Mouse (Mus musculus): Measurements from ENCODE around the gene Ncoa4.
A peak's percentile ranks its signal among the peaks of the same experiment; 100 is the strongest.
"Not testable (repeated sequence)": the region's sequence is repeated elsewhere in the genome, so short reads cannot be mapped to it uniquely, and the experiment has no call there.

Gene Ncoa4

DNA sequence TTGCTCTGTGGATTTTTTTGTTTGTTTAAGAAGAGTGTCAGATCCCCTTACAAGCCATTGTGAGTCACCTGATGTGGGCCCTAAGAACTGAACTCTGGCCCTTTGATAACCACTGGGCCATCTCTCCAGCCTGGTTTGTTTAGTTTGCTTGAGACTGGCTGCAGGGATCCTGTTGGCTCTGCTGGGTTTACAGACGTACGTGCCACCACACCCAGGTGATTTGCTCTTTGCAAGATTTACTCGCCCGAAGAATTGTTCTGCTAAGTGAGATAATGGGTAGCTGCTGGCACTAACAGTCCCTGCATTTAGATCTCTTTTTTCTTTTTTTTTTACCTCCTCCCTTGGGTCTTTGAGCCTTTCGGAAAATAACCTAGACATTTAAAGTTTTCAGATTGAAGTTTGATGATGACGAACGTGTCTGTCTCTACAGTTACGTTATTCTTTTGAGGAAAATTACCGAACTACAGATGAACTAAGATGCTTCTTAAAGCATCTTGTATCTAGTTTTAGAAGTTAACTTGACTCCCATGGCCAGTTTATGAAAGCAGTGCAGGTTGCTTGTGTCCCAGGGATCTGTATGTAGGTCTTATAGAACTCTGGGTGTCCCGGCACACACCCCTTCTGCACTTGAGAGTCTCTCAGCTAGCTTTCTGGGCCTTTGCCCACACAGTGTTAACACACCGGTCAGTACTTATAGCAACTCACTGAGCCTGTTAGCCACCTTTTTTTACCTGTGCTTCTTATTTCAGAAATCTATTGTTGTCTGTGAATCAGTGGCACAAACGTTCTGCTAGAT, 1.6 kb downstream of the Ncoa4 start:
- DNase-seq (ENCODE audit: low spot score) = no peak

DNA sequence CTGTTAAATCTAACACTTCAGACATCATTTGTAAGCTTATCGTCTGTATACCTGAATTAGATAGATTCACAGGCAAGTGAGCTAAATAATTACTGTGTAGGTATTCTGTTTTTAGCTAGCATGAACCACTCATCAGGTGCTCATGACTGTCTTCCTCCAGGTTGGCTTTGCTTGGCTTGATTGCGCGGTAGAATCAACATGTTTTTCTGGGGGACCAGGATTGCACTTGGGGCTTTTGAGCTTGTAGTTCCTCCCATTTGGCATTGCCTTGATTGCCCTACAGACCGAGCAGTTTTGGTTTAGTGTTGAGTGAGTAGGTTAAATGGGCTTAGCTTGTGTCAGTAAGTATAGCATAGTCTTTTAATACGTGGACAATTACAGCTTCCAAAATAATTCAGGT, 2.6 kb downstream of the Ncoa4 start:
- no peak for DNase-seq (ENCODE audit: low spot score)

DNA sequence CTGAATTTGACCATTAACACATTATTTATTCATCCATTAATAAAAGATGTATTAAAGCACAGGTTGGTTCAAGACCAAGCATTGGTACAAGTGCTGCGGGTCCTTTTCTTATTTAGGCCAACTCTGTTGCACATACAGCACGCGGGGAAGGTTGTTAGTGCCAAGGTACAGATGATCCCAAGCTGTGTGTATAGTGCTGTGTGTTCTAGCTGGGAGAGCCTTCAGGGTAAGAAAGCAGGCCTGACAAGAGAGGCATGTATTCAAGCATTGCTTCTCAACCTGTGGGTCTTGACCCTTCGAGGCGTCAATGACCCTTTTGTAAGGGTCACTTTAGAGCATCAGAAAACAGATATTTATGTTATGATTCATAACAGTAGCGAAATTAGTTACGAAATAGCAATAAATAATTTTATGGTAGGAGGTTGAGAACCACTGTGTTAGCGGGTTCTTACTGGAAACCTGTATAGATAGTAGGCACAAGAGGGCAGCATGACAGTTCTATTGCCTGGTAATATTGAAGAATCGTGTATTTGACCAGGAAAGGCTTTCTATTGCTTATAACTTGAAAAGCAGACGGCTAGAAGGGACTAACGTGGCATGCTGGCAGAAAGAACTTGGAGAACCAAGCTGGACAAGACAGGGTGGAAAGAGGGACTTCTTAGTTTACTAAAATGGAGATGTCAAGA, 3.7 kb downstream of the Ncoa4 start:
- no peak for DNase-seq (ENCODE audit: low spot score)

DNA sequence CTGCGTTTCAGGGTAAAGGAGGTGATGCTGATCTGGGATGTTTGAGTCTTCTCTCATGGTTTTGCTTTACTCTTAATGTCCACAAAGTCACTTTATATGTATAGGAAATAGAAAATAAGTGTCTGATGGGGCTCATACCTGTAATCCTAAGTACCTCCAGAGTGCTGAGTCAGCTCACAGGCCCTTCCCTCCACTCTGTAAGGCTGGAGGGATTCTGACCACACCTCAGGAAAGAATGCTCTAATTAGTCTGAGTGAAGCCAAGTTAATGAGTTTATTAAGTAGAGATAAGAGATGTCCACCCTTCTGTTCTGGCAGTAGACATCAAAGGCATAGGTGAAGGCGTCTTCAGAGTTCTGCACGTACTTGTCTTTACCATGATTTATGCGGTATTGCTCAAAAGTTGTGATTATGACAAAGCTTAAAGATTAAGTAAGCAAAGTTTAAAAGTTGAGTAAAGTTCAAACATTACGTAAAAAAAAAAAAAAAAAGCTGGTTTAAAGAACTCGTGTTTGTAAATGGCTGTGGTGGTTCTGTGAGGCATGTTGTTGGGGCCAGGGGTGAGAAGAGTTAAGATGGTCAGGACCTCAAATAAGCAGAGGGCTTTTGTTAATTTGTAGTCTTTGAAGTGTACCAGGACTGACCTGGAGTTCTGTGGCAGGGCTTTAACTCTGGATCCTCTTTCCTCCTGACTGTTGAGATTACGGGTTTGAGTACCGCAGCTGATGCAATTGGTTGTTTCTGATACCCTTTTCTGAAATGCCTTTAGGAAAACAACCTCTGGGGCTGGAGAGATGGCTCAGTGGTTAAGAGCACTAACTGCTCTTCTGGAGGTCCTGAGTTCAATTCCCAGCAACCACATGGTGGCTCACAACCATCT, 4.7 kb downstream of the Ncoa4 start:
- DNase-seq (ENCODE audit: low spot score) = no peak

DNA sequence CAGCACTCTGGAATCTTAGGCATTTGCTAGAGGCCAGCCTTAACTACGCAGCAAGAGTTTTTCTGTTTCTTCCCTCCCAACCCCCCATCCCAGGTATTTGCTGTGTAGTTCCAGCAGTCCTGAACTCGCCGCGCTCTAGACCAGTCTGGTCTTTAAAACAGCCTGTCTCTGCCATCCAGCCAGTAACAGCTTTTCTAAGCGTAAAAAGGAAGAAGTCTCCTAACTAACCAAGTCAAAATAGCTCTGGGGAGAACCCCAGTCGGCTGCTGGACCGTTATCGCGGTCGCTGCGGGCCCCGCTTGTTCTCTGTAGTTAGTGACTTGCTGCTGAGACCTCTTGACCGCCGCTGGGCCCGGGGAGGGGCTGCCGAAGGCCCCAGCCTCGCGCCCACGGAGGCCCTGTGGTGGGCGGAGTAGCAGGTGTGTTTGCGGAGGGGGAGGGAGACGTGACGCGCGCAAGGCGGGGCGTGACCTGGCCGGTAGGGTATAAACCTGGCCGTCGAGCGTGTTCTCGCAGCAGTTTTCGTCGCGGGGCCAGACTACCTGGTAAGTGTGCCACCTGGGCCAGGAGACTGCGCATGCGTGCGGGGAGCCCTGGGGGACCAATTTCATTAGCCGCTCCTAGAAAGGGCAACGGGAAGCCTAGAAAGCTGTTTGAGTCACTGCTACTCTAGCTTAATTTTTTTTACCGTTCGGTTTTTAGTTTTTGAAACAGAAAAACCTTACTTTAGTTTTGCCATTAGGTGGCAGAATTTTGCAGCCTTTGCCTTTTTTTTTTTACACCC, 5.8 kb downstream of the Ncoa4 start:
- DNase-seq (ENCODE audit: low spot score) = peak; percentile 79

DNA sequence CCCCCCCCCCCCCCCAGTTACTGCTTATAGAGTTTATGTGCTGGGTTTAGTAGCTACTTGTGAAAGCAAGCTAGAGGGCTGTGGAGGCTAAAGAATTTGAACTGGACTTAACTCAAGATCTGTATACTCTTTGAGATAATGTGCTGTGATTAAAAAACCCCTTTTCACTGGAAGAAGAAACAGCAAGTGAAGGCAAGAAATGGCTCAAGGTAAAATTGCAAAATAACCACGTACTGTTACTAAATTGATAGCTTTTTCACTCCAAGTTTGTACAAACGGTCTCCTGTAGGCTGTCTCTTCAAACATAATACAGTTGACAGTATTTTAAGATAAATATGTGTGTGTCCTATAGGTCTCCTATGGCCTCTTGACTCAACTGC, 6.4 kb downstream of the Ncoa4 start:
- no peak for DNase-seq (ENCODE audit: low spot score)

DNA sequence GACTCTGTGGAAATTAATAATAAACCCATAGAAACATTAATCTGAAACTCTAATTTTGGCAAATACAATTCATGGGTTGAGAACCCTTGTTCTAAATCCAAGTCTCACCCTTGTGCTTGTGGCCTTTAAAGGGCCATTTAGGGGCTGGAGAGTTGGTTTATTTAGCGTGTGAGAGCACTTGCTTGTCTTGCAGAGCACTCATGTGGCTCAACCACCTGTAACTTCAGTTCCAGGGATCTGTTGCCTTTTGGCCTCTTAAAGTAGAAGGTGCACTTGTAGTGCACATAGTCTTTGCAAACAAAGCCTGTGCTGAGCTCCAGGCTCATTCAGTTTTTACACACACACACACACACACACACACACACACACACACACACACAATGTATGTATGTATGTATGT, 7.2 kb downstream of the Ncoa4 start:
- DNase-seq (ENCODE audit: low spot score) = no peak

DNA sequence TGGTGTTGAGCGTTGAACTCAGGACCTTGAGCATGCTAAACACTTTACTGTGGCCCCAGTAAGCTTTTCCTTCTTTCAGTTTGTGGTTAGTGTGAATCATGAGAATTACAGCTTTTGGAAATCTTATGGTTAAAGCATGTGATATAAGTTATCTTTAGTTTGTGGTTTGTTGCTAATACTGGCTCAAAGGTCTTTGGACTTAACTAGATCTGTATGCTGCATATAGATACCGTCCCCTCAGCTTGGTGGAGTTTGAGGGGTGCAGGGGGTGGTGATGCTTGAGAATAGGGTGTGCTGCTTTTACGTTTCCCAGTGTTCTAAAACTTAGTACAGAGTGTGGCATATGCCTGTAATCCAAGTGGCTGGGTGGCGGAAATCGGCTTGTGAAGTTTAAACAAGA, 7.7 kb downstream of the Ncoa4 start:
- no peak for DNase-seq (ENCODE audit: low spot score)

DNA sequence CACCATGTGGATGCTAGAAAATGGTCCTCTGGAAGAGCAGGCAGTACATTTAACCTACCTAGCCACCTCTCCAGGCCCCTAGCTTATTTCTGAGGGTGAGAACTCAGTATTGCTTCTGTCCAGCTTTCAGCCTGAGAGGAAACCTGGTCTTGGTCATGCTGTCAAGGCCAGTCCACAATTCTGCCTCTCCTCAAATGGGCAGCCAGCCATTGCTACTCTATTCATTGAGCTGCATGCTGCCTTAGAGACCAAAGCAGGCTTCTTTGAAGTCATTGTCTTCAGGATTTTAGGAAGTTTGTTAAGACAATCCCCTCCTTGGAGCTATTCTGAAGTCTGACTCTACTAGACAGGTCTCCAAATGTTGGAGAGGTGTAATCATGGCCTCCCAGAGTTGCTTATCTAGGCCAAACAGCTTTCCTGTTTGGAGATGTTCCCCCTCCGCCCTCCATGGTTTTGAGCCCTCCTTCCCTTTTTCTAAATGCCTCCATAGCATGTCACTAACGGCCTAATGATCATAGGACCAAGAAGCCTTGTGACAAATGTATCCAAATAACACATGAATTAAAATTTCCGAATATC, 9.1 kb downstream of the Ncoa4 start:
- DNase-seq (ENCODE audit: low spot score) = no peak

DNA sequence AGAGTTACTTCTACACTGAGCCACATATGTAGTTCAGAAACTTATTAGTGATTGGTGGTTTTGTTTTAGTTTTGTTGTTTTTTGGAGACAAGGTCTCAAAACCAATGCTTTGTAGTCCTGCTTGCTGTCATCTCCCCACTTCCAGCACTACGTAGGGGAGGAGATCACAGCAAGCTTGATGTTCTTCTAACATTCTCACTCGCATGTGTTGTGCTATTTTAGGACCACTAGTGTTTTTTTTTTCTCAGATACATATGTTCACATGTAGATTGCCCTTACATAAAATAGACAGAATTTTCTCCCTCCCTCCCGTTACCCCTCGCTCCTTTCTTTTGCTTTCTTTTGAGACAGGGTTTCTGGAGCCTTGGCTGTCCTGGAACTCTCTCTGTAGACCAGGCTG, 10.5 kb downstream of the Ncoa4 start:
- no peak for DNase-seq (ENCODE audit: low spot score)

DNA sequence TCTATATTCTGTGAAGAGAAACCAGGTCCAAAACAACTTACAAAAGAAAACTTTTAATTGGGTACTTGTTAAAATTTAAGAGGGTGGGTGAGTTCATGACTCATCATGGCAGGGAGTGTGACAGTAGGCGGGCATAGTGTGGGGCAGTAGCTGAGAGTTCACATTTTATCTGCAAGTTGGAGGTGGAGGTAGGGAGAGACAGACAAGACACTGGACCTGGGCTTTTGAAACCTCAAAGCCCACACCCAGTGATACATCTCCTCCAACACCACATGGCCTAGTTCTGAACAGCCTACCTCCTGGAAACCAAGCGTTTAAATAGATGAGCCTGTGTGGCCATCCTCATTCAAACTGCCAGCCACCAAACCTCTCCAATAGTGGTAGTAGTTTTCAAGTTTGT, 15.6 kb downstream of the Ncoa4 start:
- DNase-seq (ENCODE audit: low spot score) = no peak

DNA sequence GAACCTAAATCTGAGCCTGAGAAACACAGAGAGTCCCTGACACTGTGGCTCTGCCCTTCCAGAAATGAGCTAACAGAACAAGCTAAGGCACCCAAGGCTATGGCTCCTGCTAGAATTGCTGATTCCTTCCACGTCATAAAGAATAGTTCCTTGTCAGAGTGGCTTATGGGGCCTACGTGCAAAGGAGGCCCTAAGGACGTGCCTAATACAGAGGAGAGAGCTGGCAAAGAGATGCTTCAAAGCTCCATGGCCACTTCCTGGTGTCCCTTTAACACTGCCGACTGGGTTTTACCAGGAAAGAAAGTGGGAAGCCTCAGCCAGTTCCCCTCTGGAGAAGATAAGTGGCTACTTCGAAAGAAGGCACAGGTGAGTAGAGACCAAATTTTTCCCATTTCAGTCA, 16.9 kb downstream of the Ncoa4 start:
- DNase-seq (ENCODE audit: low spot score) = not testable (repeated sequence)

DNA sequence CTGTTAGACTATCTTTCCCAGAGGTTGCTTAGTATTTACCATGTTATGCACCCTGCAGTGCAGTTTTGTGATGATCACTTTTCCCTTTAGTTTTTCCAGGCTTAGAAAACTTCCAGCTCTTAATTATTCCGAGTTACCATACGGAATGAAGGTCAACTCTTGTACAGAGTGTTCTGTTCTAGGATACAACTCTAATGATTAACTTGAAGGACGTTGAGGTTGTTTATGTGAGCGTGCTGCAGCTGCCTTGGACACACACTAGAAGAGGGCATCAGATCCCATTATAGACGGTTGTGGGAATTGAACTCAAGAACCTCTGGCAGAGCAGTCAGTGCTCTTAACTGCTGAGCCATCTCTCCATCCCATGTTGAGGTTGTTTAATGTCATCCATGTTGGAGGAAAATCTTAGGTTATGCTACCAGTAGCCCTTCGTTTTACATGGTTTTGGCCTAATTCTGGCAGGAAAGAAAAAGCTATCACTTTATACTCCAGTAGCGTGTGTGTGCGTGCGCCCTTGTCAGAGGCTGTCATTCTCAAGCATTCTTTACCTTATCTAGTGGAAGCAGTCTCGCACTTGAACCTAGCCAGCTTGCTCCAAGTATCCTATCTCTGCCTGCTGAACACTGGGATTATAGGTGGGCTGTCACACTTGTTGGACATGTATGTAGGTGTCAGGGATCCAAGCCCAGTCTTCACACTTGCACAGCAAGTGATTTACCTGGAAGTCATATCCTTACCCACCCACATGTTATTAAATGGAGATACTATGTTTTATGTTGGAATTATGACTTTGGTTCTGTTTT, 19.9 kb downstream of the Ncoa4 start:
- no peak for DNase-seq (ENCODE audit: low spot score)

DNA sequence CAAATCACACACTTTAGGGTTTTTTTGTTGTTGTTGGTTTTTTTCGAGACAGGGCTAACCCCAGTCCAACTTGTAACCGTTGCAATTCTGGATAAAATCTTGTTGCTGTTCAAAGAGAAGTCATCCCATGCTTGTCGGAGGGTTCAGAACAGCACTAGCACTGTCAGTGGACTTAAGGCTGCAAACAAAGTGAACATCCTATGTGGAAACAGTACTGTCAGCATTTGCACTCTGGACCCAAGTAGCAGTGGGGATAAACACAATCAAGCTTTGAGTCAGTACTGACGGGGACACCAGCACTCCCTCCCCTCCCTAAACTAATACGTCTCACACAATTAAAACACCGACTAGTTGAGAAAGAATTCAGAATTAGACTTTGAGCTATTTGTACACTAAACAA, 21.2 kb downstream of the Ncoa4 start:
- no peak for DNase-seq (ENCODE audit: low spot score)

DNA sequence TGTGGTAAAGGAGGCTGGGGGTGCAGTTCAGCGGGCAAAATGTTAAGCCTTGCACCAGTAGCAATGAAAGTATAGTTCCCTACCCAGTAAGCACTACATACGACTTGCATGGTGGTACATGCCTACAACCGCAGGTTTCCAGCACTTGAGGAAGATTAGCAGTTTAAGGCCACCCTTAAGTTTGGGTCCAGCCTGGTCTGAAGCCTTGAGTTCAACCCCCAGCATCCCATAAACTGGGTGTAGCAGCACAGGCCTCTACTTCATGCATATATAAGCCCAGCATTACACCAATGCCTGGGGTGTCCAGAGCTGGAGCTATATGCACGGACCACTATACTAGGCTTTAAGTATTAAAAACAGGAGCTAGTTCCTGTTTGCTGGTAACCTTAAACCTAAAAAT, 24.2 kb downstream of the Ncoa4 start:
- no peak for DNase-seq (ENCODE audit: low spot score)

DNA sequence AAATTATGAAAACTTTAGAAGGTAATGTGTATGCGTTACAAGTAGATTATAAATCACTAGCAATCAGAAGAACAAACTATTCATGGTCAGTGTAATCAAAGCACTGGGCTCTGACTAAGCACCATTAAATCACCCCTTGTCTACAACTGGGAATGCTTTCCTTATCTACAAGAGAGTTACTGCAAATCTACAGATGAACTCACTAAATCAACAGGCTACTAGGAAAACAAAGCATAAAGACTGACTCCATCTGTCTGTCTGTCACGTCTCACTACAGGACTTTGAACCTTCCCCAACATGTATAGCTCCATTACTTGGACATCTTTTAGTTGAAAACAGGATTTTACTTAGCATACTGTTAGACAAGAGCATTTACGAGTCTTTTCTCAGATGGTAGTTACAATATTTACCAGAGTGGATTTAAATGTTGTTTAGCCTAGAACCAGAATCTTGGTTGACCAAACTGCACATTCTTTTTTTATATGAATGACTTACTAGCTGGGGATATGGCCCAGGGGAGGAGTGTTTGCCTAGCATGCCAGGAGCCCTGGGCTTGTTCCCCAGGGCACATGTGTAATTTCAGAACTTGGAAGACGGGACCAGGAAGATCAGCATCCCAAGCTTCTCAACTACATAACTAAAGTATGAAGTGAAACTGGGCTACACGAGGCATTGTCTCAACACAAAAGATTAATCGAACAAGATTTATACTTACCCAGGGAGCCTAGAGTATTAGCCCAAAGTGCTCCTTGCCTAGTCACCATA, 31.1 kb downstream of the Ncoa4 start:
- DNase-seq (ENCODE audit: low spot score) = no peak

DNA sequence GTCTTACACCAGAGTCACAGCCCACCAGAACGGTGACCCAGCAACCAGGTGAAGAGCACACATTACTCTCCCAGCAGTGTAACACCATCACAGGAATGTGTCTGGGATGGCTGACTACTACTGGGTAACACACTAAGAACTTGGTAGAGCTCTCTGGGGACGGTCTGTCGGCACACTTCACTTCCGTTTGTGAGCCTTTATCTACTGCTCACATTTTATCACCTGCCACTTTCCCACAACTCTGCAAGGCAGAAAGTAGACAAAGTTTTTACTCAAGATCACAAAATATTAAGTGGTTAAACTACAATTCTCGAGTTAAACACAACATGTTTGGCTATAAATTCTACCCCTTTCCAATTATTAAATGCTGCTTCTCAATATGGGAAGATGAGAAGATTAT, 32.3 kb downstream of the Ncoa4 start:
- no peak for DNase-seq (ENCODE audit: low spot score)

DNA sequence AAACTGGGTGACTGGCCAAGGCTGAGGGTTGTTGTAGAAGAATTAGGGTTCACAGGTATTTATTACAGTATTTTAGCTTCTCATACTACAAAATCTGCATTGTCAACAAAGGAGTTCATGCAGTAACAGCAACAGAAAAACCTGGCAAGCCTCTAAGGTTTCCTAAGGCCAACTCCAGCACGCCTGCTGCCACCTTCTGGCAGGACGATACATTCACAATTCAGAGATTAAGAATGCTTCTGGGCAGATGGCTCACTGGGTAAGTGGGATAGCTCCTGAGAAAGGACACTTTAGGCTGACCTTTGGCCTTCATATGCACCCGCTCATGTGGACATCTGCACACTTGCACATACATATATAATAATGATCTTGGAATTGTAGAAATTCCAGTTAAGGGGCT, 32.8 kb downstream of the Ncoa4 start:
- DNase-seq (ENCODE audit: low spot score) = peak; percentile 67

DNA sequence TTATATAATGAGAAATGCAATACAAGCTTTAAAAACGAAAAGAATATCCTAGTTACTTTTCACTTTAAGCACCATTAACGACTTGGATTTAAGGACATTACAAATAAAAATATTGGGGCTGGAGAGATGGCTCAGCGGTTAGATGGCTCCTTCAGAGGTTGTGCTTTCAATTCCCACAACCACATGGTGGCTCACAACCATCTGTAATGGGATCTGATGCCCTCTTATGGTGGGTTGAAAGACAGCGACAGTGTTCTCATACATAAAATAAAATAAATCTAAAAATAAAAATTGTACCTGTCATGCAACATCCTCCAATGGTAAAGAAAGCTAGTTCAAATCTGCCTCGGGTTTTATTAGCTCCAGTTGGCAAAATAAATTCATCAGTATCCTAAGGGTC, 33.9 kb downstream of the Ncoa4 start:
- DNase-seq (ENCODE audit: low spot score) = not testable (repeated sequence)

DNA sequence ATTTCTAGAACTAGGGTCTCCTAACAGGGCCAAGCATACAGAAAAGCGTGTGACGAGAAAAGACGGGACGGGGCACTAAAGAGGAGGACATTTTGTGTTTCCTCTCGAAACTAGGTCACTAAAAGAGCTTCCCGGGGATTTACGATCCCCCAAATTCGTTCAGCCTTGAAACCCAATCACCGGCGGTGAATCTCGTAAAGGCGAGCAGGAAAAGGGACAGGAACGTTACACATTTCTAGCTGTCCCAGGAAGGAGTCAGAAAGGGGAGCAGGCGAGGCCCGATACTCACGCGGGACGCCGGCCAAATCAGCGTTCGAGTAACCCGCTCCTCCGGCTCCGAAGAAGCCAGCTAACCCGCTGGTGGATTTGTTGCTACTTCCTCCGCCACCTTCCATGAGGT, 41.7 kb downstream of the Ncoa4 start:
- DNase-seq (ENCODE audit: low spot score) = peak; percentile 46
